Mouse (Mus musculus) leukemia stem cell, adult 10-12 weeks (primary cell): ENCODE results near the gene Rheb. TPM values are rescaled to one million over a fixed set of nuclear protein-coding genes. Genes with fewer than 3 reads are reported as not detected.

ENCODE experiments used
- polyA plus RNA-seq: library from polyadenylated mRNA; stranded (reverse); fragments of >175 nt; gene quantifications from 2 replicates; pipeline ENCODE4 v1.2.3, GENCODE M21; 2012; ENCODE audit warnings: low replicate concordance

The Rheb gene
- polyA plus RNA-seq = 14.7 and 15.6 TPM in 2 replicates

DNA sequence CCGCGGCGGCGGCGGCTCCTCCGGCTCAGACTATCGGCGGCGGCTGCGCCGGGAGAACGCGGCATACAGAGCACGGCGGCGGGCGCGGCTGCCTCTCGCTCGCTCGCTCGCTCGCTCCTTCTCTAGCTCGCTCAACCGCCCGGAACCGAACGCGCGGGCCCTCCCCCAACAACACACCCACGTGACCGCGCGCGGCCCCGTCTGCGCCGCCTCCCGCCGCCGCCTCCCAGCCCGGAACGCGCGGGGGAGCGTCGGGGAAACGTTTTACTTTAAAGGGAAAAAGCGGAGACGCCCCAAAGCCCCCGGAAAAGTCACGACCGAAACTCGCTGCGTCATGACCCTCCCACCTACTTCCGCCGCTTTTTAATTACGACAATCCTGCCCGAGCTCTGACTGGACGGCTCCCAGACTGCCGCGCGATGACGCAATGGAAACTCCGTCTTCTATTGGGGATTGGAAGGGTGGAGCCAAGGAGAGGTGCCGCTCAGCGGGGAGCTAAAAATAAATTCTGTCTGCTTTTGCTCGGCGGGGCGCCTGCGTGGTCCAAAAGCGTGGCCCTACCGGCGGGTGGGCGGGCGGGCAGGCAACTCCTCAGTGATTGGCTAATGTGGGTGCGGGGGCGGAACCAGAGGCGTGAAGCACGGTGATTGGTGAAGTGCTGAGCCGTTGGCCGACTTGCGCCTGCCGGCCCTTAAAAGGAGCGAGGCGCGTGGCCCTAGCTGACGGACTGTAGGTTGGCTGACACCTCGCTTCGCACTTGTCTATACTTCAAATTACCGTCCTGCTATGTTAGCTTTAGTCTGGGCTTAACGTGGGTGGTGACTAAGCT, at the start of gene Rheb:
Gene Rheb, minus strand, starts transcription at position 351 of the 829 bp plus-strand sequence.

DNA sequence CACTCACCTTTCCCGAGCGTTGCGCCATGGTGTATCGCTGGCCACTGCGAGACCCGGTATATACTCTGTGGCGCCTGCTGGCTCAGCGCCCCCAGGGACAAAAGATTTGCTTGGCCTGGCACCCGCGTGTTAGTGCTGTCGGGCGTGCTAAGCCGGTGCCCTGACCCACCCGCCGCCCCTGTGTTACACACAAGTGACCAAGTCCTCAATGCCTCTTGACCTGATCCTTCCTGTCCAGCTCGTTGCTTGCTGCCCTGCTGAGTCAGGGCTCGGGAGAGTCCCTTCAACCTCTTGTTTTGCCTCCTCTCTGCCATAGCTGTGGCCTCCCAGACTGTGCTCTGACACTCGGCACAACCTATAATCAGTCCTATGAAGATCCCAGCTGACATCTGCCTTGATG, 84.6 kb downstream of the Rheb start, which contains the start of gene Crygn:
Gene Crygn, minus strand, starts transcription at position 193 of the 400 bp plus-strand sequence.

Other genes starting within 250 kb of the Rheb start
- gene Smarcd3, start 218.2 kb downstream of the Rheb start, polyA plus RNA-seq = 0.10 and 0.56 TPM in 2 replicates
- gene Nub1, start 157.1 kb downstream of the Rheb start, polyA plus RNA-seq = 12.0 and 32.4 TPM in 2 replicates
- gene Wdr86, start 111.9 kb downstream of the Rheb start, polyA plus RNA-seq = 0.15 and 0.64 TPM in 2 replicates
- gene Crygn, start 84.6 kb downstream of the Rheb start, polyA plus RNA-seq = not detected in 2 replicates